Mouse (Mus musculus) ZHBTc4 (cell line): ENCODE measurements around the gene Ube4b.

Experiments used
- DNase-seq: peaks from one replicate; pipeline ENCODE4 v3.0.0-alpha.2; 2011; ENCODE audit warnings: low read depth, low spot score

Gene Ube4b

GRCm38 (mm10) chr4:149339426-149340214, 86.9 kb downstream of the Ube4b start:
- no peak for DNase-seq

- no peak for DNase-seq
Measured at GRCm38 (mm10) chr4:149338137-149338536, 88.4 kb downstream of the Ube4b start.

GRCm38 (mm10) chr4:149337353-149337752, 89.2 kb downstream of the Ube4b start:
- no peak for DNase-seq

- no peak for DNase-seq
Measured at GRCm38 (mm10) chr4:149336302-149336701, 90.2 kb downstream of the Ube4b start.

DNA sequence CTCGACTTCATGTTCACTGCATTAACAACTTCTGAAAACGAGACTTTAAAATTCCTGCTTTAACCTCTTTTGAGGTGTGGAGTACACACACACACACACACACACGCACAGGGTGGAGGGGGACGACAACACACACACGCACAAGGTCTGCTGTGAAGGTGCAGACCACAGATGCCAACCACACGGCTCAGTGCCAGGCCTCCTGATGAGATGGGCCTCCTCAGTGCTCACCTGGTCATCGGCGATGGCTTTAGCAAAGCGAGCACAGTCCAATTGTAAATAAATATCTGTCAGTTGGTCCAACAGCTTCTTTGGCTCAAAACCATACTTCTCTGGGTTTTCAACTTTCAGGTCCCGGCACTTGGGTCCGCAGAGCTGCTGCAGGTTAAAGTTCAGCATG, 91.7 kb downstream of the Ube4b start:
- no peak for DNase-seq

- peak; percentile 79 for DNase-seq
Measured at GRCm38 (mm10) chr4:149332726-149333125, 93.8 kb downstream of the Ube4b start.

- no peak for DNase-seq
Measured at GRCm38 (mm10) chr4:149330495-149330894, 96.1 kb downstream of the Ube4b start.

GRCm38 (mm10) chr4:149328735-149329134, 97.8 kb downstream of the Ube4b start:
- no peak for DNase-seq

- DNase-seq = no peak
Measured at GRCm38 (mm10) chr4:149327281-149327680, 99.3 kb downstream of the Ube4b start.

- peak; percentile 63 for DNase-seq
Measured at GRCm38 (mm10) chr4:149325411-149326162, 101.0 kb downstream of the Ube4b start.

- no peak for DNase-seq
Measured at GRCm38 (mm10) chr4:149323730-149324129, 102.8 kb downstream of the Ube4b start.

- DNase-seq = no peak
Measured at GRCm38 (mm10) chr4:149322718-149323117, 103.8 kb downstream of the Ube4b start.

- DNase-seq = no peak
Measured at GRCm38 (mm10) chr4:149322286-149322685, 104.3 kb downstream of the Ube4b start.

DNA sequence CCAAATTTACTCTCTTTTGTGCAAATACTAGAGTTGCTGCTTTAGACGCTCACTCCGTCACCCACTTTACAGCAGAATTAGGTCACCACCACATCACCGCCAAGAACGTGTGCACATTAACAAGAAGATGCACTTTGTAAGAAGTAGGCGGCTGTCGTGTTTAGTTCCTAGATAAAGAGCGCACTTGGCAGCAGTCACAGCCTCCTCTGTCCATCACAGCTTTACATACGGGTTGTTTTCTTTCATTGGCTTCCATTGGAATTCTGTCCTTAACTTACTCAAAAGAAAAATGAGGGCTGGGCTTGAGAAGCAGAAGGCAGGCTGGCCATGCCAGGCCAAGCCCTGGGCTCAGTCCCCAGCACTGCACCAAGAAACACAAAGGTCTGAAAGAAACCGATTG, 107.5 kb downstream of the Ube4b start:
- DNase-seq = no peak

GRCm38 (mm10) chr4:149317387-149317786, 109.2 kb downstream of the Ube4b start:
- DNase-seq = no peak

DNA sequence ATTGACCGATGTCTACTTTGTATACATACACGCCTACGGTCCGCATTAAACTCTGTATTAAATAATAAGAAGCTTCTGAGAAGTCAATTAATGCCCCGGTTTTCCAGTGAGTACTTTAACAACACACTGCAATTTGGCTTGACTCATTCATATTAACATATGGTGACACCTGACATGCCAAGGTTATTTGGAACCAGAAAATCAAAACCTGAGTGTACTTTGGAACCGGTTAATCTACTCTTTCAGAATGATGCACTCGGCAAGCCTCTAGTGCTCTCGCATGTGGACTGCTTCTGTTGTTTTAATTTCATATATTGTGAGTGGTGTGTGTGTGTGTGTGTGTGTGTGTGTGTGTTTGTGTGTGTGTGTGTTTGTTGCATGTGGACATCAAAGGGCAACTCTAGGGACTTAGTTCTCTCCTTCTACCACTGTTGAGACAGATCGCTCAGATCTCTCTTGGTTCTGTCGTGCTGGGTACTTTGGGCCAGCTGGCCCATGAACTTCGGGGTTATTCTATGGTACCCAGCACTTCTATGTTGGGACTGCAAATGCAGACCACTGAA, 112.2 kb downstream of the Ube4b start:
- DNase-seq = no peak

DNA sequence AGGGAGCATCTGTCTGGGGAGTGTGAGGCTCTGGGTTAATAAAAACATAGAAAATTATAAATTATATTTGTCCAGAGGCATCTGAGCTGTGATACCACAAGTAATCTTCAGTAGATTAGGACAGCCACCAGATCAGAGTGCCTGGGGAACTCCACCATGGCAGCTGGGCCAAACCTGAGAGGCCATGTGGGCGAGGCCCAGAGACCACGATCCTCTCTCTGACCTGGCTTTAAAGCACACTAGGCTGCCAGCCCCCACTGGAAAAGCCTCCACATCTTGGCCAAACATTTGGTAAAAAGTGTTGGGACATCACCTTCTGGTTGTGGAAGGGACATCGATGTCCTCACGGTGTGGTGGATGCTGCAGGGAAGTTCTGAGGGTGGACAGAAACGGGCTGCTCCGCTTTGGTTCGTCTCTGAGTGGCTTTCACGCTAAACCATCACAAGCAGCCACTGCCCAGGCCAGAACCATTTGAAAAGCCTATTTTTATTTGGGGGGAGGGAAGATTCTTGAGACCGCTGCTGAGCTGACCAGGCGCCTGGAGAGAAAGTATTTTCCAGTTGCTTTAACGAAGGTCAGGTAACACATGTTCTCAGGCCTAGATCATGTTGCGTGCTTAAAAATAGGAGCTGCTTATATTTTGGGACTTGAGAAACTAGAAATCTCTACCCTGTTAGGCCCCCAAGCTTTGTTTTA, 112.8 kb downstream of the Ube4b start:
- no peak for DNase-seq

- DNase-seq = no peak
Measured at GRCm38 (mm10) chr4:149311996-149312395, 114.6 kb downstream of the Ube4b start.

DNA sequence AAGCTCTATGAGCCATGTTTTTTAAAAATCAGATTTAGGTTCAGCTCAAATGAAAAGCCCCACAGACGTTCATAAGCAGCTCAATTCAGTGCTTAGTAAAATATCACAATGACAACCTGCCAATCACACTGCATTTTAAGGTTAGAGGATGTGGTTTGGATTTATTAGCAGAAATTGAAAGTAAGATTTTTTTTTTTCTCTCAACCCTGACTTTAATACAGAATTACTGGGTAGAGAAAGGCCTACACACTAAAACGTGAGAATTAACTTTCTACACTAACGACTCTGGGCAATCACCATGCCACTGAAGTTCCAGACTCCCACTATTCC, 118.1 kb downstream of the Ube4b start:
- no peak for DNase-seq

- DNase-seq = peak; percentile 99
Measured at GRCm38 (mm10) chr4:149307596-149308490, 118.7 kb downstream of the Ube4b start, which contains the start of gene Kif1b. TSS of gene Kif1b (minus strand) at chr4:149307693.
